Mouse (Mus musculus) thymus, postnatal 10 days (tissue): Measurements from ENCODE around the gene Ppat.
"Not testable (repeated sequence)": the region's sequence is repeated elsewhere in the genome, so short reads cannot be mapped to it uniquely, and the experiment has no call there.

Source experiments
- DNase-seq, 2 experiments: peaks; one replicate each; pipeline ENCODE4 v3.0.0; 2021; ENCODE audit warnings: low spot score in 2 of 2

Ppat gene

GRCm38 (mm10) chr5:76947758-76948157 is 3.6 kb downstream of the Ppat start:
- no peak for DNase-seq

DNA sequence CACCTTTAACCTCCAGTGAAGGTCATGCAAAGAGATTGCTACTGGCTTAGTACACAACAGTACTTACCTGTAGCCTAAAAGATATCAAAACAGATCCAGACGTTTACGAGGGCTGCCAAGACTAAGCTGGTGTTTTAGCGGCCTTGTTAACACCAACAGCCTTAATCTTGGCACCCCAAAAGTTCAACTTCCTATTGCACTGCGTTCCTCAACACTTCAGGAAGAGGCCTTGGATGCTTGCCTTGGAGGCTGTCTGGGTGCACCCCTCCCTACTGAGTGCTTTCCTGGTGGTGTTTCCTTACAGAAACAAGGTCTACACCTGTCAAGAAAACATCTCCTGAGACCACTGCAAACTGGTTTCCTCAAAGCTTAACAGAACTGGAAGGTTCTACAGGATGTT is 4.2 kb downstream of the Ppat start:
- no peak for DNase-seq

DNA sequence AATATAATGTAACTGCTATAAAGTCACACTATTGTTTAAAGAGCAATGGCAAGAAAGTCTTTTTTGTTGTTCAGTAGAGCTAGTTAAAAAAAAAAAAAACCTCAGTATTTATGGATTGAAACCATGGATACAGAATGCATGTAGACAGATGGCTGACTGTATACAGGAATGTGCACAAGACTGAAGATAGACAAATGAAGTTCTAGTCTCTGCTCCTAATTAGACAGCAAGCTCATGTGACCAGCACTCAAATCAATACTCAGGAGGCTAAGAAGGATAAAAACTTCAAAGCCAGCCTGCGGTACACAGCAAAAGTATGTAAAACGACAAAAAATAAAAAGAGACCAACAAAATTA is 5.7 kb downstream of the Ppat start:
- no peak for DNase-seq

- DNase-seq, result no peak
Measured at GRCm38 (mm10) chr5:76944965-76945677, 6.3 kb downstream of the Ppat start.

DNA sequence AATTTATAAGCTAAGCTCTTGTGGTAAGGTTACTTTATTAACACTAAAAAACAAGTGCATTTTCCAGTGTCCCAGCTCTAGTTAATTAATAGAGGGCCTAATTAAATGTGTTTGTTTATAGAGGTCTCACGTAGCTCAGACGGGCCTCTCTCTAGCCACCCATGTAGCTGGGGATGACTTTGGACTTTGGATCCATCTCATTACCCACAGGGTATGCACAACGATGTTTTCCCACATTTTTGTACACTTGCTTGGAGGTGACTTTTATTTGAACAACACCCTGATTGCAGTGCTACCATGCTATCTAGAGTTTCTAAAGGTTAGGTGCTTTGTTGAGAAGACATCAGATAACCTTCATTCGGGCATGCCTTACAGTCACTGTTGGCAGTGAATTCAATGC is 8.9 kb downstream of the Ppat start:
- no peak for DNase-seq

- no peak for DNase-seq
Measured at GRCm38 (mm10) chr5:76941975-76942374, 9.4 kb downstream of the Ppat start.

- no peak for DNase-seq
Measured at GRCm38 (mm10) chr5:76939717-76940116, 11.7 kb downstream of the Ppat start.

DNA sequence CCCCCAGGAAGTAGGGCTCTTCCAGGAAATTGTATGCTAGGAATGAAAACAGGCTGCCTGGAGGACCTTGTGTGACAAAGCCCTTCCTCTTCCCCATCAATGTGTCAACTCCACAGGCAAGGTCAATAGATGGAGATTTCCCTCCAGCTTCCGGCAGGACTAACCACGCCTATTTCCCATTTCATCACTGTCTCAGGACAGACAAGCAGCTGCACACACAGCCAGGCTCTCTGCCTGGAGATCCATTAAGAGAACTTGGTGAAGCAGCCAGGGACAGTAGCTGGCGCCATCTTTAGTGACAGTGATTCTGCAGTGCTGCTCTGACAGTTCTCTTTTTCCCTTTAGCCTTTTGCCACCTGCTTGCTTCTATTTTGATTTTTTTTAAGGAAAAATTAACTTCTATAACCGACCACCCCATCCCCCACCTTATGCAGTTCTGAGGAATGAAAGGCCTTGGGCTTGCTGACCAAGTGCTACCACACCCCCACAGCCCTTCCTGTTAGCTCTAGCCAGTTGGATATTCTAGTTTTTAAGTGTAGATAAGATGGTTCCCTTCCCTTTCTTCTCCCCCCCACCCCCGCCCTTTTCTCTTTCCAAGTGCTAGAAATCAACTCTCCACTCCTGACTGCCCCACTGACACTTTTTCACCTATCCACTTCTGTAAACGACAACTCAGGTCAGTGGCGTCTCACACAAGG is 22.0 kb downstream of the Ppat start:
- DNase-seq, result no peak

GRCm38 (mm10) chr5:76928124-76928832 is 23.1 kb downstream of the Ppat start:
- no peak for DNase-seq

DNA sequence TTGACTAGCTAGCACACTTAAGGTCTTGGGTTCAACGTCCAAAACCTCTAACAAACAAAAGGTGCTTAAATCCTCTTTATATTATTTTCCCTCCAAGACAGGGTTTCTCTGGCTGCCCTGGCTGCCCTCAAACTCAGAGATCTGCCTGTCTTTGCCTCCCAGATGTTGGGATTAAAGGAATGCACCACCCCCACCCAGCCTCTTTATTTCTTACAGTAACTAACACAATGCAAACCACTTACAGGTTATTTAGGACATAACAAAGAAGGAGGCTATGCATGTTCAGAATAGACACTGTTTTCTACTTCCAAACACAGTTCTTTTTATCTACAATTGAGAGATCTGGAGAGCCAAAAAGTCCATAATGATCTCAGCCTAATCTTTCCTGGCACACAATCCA is 27.1 kb downstream of the Ppat start:
- DNase-seq, result no peak

DNA sequence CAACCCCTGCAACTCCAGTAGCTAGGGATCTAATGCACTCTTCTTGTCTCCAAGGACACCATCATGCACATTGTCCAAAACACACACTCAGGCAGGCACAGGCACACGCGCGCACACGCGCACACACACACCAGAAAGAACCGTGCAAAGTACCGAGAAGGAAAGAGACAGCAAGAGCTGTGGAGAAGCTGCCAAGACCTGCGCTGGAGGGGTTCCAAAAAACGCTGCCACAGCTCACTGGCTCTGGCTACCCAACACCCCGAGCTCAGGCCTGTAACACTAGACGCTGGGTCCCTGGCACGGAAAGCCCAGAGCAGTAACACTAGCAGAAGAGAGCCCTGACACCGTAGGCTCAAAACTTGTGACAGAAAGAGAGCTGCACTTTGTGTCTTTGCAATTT is 27.9 kb downstream of the Ppat start:
- no peak for DNase-seq

GRCm38 (mm10) chr5:76922833-76923232 is 28.5 kb downstream of the Ppat start:
- no peak for DNase-seq

GRCm38 (mm10) chr5:76912522-76912921 is 38.9 kb downstream of the Ppat start:
- DNase-seq, result not testable (repeated sequence)

DNA sequence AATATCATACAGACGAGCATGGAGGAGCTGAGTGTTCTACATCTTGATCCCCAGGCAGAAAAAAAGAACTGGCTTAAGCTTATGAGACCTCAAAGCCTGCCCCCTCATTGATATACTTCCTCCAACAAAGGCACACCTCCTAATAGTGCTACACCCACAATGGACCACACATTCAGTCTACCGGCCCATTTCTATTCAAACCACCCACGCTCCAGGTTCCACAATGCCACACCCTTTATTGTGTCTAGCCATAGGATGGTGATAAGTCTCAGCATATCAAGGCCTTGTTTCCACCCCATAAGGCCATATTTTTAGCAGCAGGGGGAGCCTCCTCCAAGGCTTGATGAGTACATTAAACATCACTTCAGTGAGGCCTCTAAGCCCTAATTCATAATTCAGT is 40.6 kb downstream of the Ppat start:
- DNase-seq, result no peak

DNA sequence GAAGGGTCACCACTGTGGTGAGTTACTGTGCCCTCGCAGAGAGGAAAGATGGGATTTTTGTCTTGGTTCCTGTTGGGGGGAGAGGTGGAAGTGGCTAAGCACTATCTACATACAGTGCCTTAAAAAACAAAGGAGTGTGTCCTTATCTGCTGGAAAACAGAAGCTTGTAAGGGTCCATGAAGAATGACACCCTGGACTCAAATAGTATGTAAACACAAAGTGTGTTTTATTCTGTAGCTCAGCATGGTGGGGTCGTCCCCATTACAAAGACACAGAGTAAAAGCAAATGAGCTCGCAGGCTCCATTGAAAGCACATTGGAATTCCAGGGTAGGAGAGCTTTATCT is 45.3 kb downstream of the Ppat start:
- no peak for DNase-seq

GRCm38 (mm10) chr5:76905405-76906154 is 45.8 kb downstream of the Ppat start, which contains the start of gene Aasdh:
TSS of gene Aasdh (minus strand) at chr5:76905514.
- DNase-seq, result peak; percentile 92 to 98

DNA sequence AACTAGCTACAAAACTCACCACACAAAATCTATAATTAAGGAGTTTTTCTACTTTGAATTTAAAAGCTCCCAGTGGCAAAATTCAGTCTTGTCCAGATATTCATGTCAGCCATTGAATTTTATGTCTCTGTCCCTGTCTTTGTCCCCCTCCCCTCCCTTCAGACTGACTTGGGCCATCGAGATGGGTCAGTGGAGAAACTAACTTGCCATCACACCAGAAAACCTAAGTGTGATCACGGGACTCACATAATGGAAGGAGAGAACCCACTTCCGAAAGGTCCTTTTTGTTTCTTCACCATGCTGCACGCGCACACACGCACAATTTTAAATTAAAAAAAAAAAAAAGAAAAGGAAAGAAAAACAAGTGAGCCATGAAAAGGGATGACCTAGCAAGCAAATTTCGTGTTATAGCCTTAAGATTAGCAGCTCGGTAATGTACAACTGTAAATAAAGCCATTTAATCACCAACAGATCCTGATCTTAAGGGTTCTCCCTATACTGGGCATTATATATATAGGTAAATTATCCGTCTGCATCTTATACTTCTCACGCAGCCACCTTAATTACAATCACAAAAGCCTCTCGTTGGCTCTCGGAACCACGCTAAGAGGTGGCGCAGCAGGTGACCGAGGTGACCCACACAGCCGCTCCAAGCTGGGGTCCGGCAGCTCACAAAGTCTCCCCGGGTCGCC is 46.5 kb downstream of the Ppat start:
- no peak for DNase-seq

DNA sequence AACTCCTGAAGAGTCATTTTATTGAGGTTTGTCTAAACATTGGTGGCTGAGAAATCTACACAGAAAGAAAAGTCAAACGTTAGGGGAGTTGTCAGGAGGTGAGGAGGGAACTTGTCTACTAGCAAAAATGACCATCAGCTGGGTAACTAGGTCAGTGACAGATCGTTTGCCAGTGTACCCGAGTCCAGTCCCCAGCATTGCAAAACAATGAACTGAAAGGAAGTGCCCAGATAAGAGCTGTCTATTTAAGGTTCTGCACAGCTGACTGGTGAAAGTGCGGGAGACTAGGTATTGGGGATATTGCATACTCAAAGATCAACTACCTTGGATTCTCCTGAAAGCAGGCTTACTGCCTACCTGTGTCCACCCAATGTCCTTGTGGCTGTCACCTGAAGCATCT is 49.2 kb downstream of the Ppat start:
- DNase-seq, result no peak

- DNase-seq, result no peak
Measured at GRCm38 (mm10) chr5:76893084-76893483, 58.3 kb downstream of the Ppat start.

- DNase-seq, result no peak
Measured at GRCm38 (mm10) chr5:76892608-76893007, 58.8 kb downstream of the Ppat start.

DNA sequence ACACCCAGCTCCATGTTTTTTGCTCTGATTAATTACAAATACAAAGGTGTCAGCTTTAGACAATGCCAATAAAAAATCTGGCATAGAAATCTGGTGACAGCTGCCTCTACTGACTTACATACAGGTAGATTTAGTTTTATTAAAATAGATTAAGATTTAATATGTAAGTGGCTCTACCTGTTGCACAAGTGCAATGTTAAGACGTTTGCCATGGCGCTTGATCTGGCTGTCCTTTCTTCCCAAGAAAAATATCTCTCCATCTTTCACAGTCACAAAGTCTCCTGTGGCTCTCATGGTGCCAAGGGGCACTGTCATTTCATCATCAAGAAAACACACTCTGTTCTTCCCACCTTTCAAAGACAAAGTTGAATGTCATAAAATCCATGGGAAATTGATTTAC is 64.4 kb downstream of the Ppat start:
- DNase-seq, result no peak

DNA sequence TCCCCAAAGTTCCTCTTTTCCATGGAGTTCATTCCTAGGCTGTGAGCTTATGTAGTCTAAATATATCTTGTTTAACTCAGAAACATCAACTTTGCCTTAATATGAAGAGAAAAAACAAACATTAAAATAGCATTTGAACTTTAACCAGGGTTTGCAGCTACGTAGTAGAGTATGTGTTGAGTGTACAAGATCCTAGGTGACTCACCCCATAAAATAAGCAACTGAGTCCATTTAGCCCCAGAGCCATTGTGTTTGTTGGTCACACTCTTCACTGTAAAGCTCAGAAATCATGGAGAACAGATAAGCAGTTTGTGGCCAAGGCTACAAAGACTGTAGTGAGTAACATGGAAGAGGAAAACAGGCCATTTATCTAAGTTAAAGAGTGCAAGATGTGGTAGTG is 67.3 kb downstream of the Ppat start:
- no peak for DNase-seq
